Mouse (Mus musculus) c-Kit-positive CD71-positive TER-119-negative erythroid progenitor cells, embryonic 14.5 days (primary cell): ENCODE measurements around the gene Ptgir.

Experiments
- DNase-seq: peaks from one replicate; pipeline ENCODE4 v3.0.0-alpha.2; 2013; ENCODE audit warnings: low read depth

The Ptgir gene

DNA sequence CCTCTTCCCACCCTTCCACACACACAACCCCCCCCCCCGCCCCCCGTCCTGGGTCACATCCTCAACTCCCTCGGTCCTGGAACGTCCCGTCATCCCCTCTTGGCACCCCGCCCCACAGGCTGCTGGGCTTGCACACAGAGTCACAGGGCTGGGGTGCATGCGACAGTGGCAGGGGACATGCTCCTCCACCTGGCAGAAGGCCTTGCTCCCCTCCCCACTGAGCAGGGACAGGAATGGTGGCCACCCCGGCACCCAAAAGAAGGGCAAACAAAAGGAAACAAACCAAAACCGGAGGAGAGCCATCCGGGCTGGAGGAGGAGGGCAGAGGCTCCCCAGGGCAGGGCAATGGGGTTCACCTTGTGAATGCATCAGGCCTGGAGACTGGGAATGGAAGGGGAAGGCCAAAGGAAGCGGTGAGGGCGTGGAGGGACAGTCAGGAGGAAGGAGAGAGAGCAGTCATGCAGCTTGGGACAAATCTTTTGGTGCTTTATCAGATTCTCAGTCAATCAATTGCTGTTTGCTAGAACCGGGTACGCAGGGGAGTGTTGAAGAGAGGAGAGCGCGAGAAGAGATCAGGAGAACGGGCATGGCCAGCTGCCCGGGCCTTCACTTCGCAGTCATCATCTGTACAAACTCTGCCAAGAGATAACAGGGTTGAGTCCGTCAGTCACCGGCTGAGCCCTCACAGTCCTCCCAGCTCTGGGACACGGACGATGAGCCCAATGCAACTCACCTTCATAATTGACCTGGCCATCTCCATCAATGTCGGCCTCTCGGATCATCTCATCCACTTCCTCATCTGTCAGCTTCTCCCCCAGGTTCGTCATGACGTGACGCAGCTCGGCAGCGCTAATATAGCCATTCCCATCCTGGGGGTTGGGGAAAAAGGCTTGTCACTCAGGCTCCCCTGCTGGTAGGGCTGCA, 10.3 kb downstream of the Ptgir start:
- DNase-seq: no peak

DNA sequence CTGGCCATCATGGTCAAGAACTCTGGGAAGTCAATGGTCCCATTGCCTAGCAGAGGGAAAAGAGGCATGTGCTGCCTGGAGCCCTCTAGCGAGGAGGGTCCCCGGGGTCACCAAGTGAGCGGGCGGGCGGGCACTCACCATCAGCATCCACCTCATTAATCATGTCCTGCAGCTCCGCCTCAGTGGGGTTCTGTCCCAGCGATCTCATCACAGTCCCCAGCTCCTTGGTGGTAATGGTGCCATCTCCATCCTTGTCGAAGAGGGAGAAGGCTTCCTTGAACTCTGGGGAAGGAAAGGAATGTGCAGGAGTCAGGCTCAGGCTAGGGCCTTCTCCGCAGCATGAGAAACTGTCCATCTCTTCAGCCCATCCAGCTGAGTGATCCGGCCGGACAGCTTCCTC, 11.2 kb downstream of the Ptgir start:
- DNase-seq: no peak

DNA sequence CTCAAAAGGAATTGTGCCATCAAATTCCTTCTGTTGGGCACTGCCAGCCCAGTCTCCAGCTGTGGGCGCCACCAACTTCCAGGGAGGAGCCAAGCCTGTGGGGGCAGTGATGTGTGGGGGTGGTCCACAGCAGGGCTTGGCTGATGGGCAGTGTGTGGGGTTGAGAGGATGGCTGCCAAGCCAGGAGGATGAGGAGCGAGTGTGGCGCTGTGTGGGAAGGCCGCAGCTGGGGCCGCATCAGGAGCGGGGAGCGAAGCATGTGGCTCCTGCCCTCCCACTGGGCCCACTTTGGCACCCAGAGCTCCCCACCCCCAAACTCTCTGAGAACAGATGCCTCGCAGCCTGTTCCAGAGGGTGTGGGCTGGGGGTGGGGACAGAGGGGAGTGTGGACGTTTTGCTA, 11.7 kb downstream of the Ptgir start:
- DNase-seq: no peak

DNA sequence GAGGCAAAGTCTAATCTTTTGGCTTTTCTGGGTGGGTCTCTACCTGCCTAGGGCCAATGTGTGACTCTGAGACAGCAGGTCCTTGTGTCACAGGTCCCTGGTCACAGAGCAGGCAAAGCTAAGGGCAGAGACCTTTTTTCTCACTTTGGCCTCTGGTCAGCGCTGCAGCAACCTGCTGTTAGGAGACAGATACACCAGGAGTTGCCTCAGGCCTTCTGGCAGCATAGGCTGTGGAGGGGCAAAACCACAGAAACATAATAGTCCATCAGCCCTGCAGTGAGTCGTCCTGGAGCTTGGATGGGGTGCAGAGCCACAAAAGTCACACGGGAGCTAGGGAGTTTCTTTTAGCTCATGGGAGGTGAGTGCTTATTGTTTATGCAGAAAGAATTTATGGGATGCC, 12.4 kb downstream of the Ptgir start:
- no peak for DNase-seq

DNA sequence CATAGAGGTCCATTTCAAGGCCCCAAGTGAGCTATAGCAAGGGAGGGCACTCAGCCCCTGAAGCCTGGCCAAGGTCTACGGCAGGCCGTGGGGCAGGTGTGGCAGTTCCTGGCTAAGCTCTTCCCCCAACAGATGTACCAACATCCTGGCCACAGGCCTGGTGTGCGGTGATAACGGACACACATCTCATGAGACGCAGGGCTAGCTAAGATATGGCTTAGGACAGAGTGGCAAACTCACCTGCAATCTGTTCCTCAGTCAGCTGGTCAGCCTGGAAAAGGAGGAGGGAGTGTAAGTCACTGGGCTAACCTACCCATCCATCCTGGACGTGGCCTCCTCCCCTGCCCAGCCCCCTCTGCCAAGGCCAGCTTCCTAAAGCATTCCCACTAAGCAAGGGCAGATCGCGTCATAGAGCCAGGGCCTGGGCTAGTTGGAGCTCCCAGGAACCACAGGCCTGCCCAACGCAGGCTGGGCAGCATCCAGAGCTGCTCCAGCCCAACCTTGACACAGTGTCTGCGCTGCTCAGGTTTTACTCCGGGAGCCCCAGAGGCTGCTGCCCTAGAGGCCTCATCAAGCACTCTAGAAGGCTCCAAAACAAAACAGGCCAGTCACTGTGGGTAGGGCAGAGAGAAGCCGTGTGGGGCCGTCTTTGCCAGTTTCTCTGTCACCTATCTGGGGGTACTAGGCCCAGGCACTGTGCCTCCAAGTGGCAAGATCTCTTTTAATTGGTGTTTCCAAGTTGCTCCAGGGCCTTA, 13.3 kb downstream of the Ptgir start:
- no peak for DNase-seq

DNA sequence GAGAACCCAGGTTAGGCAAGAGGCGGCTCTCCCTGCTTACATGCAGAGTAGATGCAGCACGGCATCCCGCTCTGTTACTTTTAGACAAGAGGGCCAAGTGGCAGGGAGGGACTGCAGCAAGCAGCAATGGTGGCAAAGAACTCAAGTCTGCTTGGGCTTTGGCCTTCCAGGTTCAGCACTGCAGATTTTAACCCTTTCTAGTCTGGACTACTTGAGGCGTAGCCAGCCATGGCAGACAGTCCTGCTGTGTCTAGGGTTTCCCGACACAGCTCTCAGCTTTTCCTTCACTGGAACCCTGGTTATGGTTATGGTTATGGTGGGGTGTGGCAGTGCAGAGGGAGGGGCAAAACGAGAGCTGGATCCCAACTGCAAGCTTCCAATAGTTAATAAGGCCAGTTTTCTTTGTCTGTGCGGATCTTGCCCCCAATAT, 13.9 kb downstream of the Ptgir start:
- no peak for DNase-seq

DNA sequence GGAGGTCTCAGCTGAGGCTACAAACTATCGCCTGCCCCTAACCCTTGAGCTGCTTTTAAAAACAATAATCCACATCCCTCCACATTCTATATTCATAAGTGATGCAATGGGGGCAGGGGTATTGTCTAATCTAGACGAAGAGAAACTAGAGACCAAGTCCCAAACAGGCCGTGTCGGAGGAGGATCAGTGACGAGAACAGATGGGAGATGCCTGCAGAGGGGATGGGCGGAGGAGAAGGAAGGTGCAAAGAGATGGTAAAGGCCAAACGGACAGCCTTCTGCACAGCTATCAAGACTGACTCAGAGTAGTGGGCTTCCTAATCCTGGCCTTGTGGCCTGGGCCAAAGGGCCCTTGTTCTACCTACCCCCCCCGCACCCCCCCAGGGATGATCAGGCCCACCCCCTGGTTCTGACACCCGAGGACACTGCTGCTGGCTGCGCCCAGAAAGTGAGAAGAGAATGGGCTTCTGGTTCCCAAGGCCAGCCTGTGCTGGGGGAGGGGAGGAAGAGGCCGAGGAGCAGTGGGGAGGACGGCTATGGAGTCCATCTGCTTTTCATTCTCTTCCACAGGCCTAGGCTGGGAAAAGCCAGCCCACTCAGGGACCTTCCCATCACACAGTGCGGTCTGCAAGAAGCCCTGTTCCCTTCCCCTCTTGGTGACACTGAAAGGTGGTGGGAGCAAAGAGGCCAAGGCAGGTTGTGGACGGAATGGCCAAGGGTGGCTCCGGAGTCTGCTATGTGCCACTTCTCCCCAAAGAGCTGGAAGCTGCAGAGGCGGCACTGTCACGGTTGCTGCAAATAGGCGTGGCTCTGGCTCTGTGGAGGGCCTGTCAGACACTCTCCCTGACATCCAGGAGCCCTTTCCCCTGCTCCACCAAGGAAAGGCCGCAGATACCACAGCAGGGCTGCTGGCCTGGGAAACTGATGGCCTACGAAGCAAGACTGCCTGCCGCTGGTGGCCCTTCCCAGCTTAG, 14.8 kb downstream of the Ptgir start:
- DNase-seq: no peak

DNA sequence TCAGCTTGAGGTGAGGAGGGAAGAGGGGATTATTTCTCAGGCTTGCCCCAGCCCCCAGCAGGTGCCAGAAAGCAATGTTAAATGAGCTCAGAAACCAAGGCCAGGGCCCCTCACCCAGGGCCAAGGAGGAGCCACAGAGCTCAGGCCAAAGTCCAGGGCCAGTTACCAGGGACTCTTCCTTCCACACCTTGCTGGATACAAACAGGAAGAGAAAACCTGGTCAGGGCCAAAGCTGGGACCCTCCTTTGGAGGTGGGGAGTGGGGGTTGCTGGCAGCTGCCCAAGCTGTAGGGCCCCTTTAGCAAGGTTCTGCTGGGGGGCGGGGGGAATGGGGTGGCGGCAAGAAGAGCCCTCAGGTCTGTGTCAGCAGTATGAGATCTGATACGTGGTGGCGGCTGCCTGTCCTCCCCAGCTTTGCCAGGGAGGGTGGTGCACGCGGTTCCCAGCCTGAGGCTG, 15.6 kb downstream of the Ptgir start:
- no peak for DNase-seq

DNA sequence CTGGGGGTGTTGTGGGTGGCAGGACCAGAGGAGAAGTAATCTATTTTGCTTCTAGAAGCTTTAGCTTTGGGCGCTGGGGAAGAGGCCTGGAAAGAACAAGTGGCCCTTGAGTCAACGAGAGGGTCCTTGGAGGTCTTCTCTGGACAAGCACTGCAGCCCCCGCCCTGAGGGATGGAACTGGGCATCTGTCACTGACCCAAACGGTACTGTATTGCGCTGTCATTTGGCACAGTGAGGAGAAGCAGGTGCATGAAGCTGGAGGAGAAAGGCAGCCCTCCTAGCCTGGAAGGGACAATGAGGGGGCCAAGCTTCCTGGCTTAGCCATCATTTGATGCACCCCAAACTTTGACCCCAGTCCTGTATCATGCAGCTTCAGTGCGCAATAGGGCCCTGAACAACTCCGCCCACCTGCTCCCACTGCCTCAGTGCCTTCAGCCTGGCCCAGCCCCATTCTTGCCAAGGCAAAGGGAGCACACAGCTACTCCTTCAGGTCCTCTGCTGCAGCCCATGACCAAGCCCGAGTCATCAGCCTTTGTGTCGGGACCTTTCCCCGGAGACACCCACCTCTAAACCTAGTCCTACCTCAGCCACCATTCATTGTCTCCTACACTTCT, 16.2 kb downstream of the Ptgir start:
- peak; percentile 39 for DNase-seq

DNA sequence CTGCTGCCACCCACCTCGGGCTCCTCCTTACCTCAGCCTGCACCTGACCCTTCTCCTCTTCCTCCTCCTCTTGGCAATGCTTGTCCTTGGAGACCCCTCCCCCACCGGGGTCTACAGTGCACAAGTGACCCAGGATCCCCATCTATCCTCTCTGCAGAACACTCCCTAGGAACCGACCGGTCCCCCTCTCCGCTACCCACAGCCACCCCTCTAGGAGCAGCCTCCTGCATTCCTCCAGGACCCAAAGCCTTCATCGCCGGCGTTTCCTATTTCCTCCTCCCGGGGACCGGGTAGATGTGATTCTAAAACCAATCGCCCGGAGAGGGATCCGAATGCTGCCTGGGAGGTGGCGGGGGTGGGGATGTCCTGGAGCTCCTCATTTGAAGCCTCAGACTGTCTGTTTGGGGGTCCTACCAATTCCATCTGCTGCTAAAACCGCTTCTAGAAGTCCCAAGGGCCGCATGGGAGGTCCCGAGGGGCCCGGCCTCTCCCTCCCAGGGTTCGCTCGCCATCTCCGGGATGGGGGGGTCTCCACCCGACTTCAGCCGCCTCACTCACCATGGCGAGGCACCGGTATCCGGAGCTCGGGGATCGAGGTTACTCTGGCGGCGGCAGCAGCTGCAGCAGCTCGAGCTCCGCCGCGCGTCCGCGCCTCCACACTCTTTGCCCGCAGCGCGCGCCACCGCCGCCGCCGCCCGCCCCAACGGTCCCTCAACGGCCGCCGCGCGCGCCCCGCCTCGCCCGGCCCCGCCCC, 17.2 kb downstream of the Ptgir start:
- DNase-seq: no peak

DNA sequence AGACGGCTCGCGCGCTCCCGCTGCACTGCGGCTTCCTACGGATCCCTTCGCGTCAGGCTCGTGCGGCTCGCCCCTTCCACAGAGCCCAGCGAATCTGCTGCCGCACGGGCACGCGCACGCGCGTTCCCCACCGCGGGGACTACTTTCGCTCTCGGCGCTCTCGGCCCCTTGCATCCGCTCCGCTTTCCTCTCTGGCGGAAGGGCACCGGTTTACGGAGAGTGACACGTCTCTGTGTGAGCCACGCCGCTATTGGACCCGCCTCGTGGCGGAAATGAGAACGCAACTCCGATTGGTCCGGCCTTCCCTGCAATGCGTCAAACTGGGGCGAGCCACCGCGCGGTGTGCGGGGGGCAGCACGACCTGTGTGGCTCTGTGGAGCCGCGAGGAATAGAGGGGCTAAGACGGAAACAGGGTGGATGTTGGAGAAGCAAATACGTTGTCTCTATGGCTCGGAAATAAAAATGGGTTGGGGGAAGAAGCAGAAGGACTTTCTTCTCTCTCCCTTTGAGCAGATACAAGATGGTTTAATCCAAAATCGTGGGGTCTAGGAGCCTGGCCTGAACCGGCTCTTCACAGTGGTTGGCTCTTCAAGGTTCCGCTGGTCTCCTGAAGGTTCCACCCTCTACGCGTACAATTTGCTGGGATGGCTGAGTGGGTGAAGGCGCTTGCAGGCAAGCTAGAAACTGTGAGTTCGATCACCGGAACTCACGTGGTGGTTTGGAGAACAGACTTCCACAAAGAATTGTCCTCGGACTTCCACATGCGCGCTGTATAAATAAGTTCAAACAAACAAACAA, 17.9 kb downstream of the Ptgir start, which contains the start of gene Calm3:
Calm3 (minus strand) TSS at position 78 of the 798 bp plus-strand sequence.
- DNase-seq: peak; percentile 99

DNA sequence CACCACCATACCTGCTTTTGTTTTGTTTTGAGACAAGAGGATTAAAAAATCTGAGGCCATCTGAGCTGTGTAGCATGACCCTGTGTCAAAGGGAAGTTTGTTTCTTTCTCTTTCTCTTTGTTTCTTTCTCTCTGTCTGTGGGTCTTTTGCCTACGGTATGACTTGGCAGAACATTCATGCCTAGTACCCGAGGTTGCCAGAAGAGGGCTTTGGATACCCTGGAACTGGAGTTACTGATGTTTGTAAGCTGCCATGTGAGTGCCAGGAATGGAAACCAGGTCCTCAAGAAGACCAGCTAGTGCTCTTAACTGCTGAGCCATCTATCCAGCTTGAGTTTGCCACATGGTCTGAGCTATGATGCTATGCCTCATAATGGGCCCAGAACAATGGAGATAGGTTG, 22.1 kb downstream of the Ptgir start:
- no peak for DNase-seq

DNA sequence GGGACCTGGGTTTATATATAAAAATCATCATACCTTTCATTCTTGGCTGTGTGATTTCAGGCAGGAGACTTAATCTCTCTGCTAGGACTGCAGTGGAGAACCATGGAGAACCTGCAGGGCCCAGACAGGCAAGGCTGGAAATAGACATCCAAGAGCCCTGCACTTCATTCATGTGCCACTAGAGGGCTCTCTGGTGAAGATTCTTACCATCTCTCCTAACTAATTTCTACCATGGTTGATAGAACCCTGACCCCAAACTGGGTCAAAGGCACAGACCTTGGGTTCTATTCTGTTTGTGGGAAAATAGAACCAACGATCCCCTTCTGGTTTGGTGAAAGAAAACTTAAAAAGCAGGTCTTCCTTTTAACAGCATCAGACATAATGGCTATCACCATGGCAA, 24.6 kb downstream of the Ptgir start:
- DNase-seq: no peak

DNA sequence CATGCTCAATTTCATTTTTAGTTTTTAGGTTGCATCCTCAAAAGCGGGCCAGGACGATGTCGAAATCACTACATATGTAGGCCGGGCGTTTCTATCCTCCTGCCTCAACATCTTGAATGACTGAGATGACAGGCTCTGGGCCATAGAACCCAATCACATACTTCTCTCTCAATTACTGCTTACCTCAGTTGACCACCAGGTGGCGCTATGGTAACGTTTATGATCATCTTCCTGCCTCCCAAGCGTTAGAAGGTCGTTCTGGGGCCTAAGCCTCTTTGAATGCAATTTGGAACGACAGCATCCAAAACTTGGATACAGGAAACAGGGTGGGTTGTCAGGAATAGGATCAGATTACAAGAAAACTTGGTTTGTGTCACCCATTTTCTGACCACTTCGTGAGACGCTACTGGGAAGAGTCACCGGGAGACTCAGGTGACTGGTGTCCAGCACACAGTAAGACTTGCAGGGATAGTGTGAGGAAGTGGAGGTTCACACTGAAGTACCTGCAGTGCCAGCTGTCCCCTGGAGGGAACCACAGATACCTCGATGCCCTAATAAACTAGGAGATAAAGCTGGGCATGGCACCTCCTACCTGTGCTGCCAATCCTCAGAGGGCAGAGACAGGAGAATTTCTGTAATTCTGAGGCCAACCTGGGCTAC, 25.8 kb downstream of the Ptgir start:
- peak; percentile 82 for DNase-seq

DNA sequence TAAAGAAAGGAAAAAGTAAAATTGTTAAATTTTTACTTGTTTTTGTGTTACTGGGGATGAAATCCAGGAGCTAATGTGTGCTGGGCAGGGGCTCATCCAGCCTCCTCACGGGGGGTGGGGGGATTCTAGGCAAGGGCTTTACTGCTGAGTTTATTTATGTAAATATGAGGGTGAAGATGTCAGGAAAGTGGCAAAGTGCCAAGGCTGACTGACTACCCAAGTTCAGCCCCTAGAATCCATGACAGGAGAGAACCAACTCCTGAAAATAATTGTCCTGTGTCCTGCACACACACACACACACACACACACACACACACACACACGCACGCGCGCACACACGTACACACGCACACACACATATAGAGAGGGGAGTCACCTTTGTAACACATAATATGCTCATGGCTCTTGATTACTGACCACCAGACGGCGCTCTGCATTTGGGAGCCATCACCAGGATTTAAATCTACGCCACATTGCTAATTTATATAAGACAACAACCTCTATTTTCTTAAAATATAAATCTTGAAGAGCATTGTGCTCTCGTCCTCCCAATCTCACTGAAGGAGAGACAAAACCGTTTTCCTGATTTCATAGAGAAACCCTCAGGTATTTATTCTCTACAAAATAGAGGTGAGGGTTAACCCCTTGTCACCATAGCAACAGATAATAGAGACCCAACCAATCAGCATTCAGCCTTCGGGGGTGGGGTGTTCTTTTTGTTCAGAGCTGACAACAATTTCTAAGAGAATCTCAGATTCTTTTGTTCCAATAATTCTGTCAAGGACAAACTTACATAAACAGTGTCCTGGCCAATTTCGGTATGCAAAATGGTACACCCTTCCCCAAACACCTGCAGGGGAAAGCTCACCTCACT, 26.7 kb downstream of the Ptgir start:
- DNase-seq: no peak

DNA sequence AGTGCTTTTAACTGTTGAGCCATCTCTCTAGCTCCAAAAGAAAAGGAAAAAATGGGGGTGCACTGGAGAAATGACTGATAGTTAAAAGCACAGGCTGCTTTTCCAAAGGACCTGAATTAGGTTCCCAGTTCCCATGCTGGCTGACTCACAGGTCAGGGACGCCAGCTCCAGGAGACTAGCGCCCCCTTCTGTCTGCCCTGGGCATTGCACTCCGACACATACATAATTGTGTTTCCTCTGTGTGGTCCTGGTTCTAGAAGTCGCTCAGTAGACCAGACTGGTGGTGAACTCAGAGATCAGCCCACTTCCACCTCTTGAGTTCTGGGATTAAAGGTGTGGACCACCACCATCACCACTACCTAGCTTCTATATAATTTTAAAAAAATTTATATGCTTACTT, 31.0 kb downstream of the Ptgir start:
- DNase-seq: no peak

DNA sequence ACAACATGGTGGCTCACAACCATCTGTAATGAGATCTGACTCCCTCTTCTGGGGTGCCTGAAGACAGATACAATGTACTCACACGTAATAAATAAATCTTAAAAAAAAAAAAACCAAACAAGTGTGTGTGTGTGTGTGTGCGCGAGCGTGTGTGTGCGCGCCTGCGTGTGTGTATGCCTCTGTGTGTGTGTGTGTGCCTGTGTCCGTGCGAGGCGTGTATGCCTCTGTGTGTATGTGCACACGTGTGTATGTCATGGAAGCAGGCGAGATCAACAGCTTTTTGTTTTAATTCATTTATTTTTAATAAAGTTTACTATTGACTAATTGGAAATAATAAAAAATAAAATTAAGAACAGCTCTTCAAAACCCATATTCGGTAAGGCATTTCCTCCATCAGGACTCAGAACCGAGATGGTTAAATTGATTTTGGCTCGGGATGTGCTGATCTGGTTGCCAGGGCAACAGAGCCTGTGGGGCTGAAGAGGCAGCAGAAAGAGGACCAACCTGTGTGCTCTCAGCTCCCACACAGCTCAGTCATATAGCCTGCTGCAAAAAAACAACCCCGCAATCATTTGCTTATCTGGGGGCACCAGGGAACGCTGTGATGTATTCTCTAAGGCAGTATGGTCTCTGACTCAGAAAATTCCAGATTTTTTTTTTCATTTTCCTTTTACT, 32.0 kb downstream of the Ptgir start:
- no peak for DNase-seq

DNA sequence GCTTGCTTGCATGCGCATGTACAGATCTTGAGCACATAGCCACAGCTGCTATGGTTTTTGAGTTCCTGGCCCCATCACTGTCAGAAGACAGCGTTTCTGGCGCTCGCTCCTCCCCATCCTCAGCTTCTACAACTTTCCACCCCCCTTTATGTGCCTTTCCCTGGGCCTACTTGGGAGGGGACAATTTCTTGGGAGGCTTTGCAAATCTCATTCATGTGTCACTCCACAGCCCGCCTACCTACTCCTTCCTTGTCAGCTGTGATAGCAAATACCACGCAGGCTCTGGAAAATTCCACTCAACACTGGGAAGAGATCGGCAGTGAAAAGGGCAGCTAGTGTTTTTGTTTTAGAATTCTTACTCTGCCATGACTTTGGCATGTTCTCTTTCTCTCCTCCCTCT, 34.0 kb downstream of the Ptgir start:
- DNase-seq: no peak
